Comparison of ENCODE assay signal across 12 mouse cellular contexts in the genomic region with DNA sequence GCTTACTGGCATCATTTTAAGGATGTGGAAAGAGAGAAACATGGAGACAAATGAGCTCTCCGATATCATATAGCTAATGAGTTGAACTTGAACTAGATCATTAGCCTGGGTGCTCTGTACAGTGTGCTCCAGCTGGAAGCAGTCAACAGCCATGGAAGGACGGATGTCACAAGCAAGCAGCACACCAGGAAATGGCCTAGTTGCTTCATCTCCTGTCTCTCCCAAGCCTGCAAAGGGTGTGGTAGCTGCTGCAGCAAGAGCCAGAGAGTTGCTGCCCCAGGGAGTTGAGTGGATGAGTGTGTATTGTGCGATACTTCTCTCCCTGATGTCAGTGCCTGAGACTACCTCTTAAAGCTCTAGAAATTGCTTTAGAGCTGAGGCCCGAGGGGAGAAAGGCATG.
DNase-seq lines count a peak whose midpoint lies in the region; ATAC-seq lines count a peak whose summit lies in the region.
"Had no signal": no experiment of that assay in that cellular context is flagged by ENCODE, and none has a peak within 500 bp of the region (broad histone marks: within the 10 kb centered on the region; RNA-seq: fewer than 3 reads in every experiment).

No protein-coding gene starts in this region.

- no peaks in the 10 kb centered on the region for H3K9me3 ChIP-seq in heart, embryonic 12.5 days (replicated peaks)
- H3K9me3 ChIP-seq: embryonic facial prominence, embryonic 13.5 days; midbrain, embryonic 12.5 days had no signal

- peaks cover 37% of the 10 kb centered on the region for H3K4me1 ChIP-seq in heart, embryonic 12.5 days (replicated peaks)

- no peak overlapping the region for H3K9ac ChIP-seq in heart, embryonic 12.5 days
- H3K9ac ChIP-seq: embryonic facial prominence, embryonic 13.5 days; midbrain, embryonic 12.5 days had no signal

- no peak overlapping the region for H3K4me2 ChIP-seq in heart, embryonic 12.5 days
- H3K4me2 ChIP-seq: embryonic facial prominence, embryonic 13.5 days; midbrain, embryonic 12.5 days had no signal

- H3K36me3 ChIP-seq in heart, embryonic 12.5 days: peaks cover 19% of the 10 kb centered on the region
- H3K36me3 ChIP-seq: midbrain, embryonic 12.5 days had no signal

- no peaks in the 10 kb centered on the region for H3K27me3 ChIP-seq in heart, embryonic 12.5 days (replicated peaks)
- H3K27me3 ChIP-seq: embryonic facial prominence, embryonic 13.5 days had no signal

- peak; percentile 99 for DNase-seq in heart, adult 11 months
- DNase-seq in heart, postnatal 36 days: peak; percentile 58 to 71
- DNase-seq in lung, postnatal 10 days: peak; percentile 73
- DNase-seq in right cerebral cortex, postnatal 10 days (ENCODE audit: low spot score in 2 of 2): no peak
- no peak for DNase-seq in testis, postnatal 10 days (ENCODE audit: low spot score)
- no peak for DNase-seq in left cerebral cortex, postnatal 14 days (ENCODE audit: low spot score in 2 of 2)
- DNase-seq: cerebellum, adult 11-12 months; layer of hippocampus, adult 9-11 months had no signal

- WGBS in heart, embryonic 12.5 days: 67% methylated on average over 4 of the region's 4 CpGs

- H3K27ac ChIP-seq in heart, embryonic 12.5 days (ENCODE audit: poor library complexity, severe bottlenecking): no peak overlapping the region
- H3K27ac ChIP-seq: embryonic facial prominence, embryonic 13.5 days; midbrain, embryonic 12.5 days had no signal

- no peak for ATAC-seq in heart, embryonic 12.5 days (ENCODE audit: insufficient number of reproducible peaks, low FRiP score)
- ATAC-seq in common myeloid progenitor, adult 5-6 weeks (replicated peaks; ENCODE audit: low read depth, poor library complexity, severe bottlenecking): peak; percentile 55; the same call in 1 of the 2 replicates

- H3K4me3 ChIP-seq in heart, embryonic 12.5 days: no peak overlapping the region
- H3K4me3 ChIP-seq: embryonic facial prominence, embryonic 13.5 days; midbrain, embryonic 12.5 days had no signal

- intact Hi-C loops in heart, postnatal 36 days (cut with DNase I): no loop called here
- intact Hi-C loops in left cerebral cortex, postnatal 14 days (cut with DNase I): no loop called here

Comparison
In these comparisons a context has a peak if more than half of its experiments do, and no peak if none do; other contexts are left out.
1. DNase-seq: peak in heart, adult 11 months (single experiment), heart, postnatal 36 days (2 of 2) and lung, postnatal 10 days (single experiment); none in right cerebral cortex, postnatal 10 days (0 of 2), testis, postnatal 10 days (single experiment) and left cerebral cortex, postnatal 14 days (0 of 2).